Mouse (Mus musculus): Measurements from ENCODE around the gene Pyroxd2. TPM values are rescaled to one million over a fixed set of nuclear protein-coding genes. Genes with fewer than 3 reads are reported as not detected.
A peak's percentile ranks its signal among the peaks of the same experiment; 100 is the strongest.

The Pyroxd2 gene
- polyA plus RNA-seq, 1 experiment from 2014 or later = 3.1 TPM

- H3K9me3 ChIP-seq (ENCODE audit: control insufficient read depth, low read depth, low read length) = no peaks in the 10 kb centered on the region
- H3K4me2 ChIP-seq (replicated peaks; ENCODE audit: low read depth, low read length) = no peak overlapping the region
- H3K36me3 ChIP-seq (ENCODE audit: control insufficient read depth, insufficient read depth, low read length) = no peaks in the 10 kb centered on the region
- whole genome bisulfite sequencing = 64% methylated on average over 15 of the region's 15 CpGs
- H3K27me3 ChIP-seq (ENCODE audit: control insufficient read depth, insufficient read depth, low read length) = no peaks in the 10 kb centered on the region
- ATAC-seq (ENCODE audit: insufficient number of reproducible peaks, insufficient read depth, low FRiP score, low read depth) = no peak
- no peak overlapping the region for H3K27ac ChIP-seq (ENCODE audit: low read length)
- H3K4me1 ChIP-seq (ENCODE audit: control insufficient read depth, insufficient read depth, low read length) = peaks cover 16% of the 10 kb centered on the region
- no peak overlapping the region for H3K9ac ChIP-seq (replicated peaks; ENCODE audit: low read depth, low read length)
- H3K4me3 ChIP-seq (ENCODE audit: low read depth, low read length) = no peak overlapping the region
These were observed 2.7 kb upstream of the Pyroxd2 start for GRCm38 (mm10) chr19:42755148-42755870.

GRCm38 (mm10) chr19:42753141-42753917 lies 754 bp upstream of the Pyroxd2 start:
- Histone ChIP-seq H3K4me3 (ENCODE audit: low read depth, low read length) (peak overlapping the region; percentile 22; the same call in 1 of the 2 replicates), H3K27ac (ENCODE audit: low read length) (peak overlapping the region; percentile 92), H3K36me3 (ENCODE audit: control insufficient read depth, insufficient read depth, low read length) (no peaks in the 10 kb centered on the region), H3K4me2 (replicated peaks; ENCODE audit: low read depth, low read length) (peak overlapping the region; percentile 72), H3K4me1 (ENCODE audit: control insufficient read depth, insufficient read depth, low read length) (peaks cover 16% of the 10 kb centered on the region), H3K9me3 (ENCODE audit: control insufficient read depth, low read depth, low read length) (no peaks in the 10 kb centered on the region), H3K9ac (replicated peaks; ENCODE audit: low read depth, low read length) (0 out of 2 replicates have a peak overlapping the region, but pooled peaks have one; percentile 6), H3K27me3 (ENCODE audit: control insufficient read depth, insufficient read depth, low read length) (no peaks in the 10 kb centered on the region)
- WGBS = 14% methylated on average over 11 of the region's 11 CpGs
- peak; percentile 15; the same call in 1 of the 2 replicates for ATAC-seq (ENCODE audit: insufficient number of reproducible peaks, insufficient read depth, low FRiP score, low read depth)

GRCm38 (mm10) chr19:42750196-42750595 lies 2.4 kb downstream of the Pyroxd2 start:
- no peak overlapping the region for H3K4me3 ChIP-seq (ENCODE audit: low read depth, low read length)
- peaks cover 19% of the 10 kb centered on the region for H3K4me1 ChIP-seq (ENCODE audit: control insufficient read depth, insufficient read depth, low read length)
- ATAC-seq (ENCODE audit: insufficient number of reproducible peaks, insufficient read depth, low FRiP score, low read depth) = no peak
- H3K27ac ChIP-seq (ENCODE audit: low read length) = no peak overlapping the region
- no peak overlapping the region for H3K4me2 ChIP-seq (replicated peaks; ENCODE audit: low read depth, low read length)
- no peaks in the 10 kb centered on the region for H3K27me3 ChIP-seq (ENCODE audit: control insufficient read depth, insufficient read depth, low read length)
- WGBS = 51% methylated on average over 11 of the region's 11 CpGs
- no peak overlapping the region for H3K9ac ChIP-seq (replicated peaks; ENCODE audit: low read depth, low read length)
- H3K36me3 ChIP-seq (ENCODE audit: control insufficient read depth, insufficient read depth, low read length) = no peaks in the 10 kb centered on the region
- H3K9me3 ChIP-seq (ENCODE audit: control insufficient read depth, low read depth, low read length) = no peaks in the 10 kb centered on the region

GRCm38 (mm10) chr19:42746702-42747101 lies 5.9 kb downstream of the Pyroxd2 start:
- Histone ChIP-seq H3K36me3 (ENCODE audit: control insufficient read depth, insufficient read depth, low read length) (no peaks in the 10 kb centered on the region), H3K4me1 (ENCODE audit: control insufficient read depth, insufficient read depth, low read length) (peaks cover 5% of the 10 kb centered on the region; the same call in 1 of the 2 replicates), H3K4me3 (ENCODE audit: low read depth, low read length) (no peak overlapping the region), H3K27ac (ENCODE audit: low read length) (no peak overlapping the region), H3K9ac (replicated peaks; ENCODE audit: low read depth, low read length) (no peak overlapping the region), H3K4me2 (replicated peaks; ENCODE audit: low read depth, low read length) (no peak overlapping the region), H3K9me3 (ENCODE audit: control insufficient read depth, low read depth, low read length) (no peaks in the 10 kb centered on the region), H3K27me3 (ENCODE audit: control insufficient read depth, insufficient read depth, low read length) (no peaks in the 10 kb centered on the region)
- no peak for ATAC-seq (ENCODE audit: insufficient number of reproducible peaks, insufficient read depth, low FRiP score, low read depth)
- WGBS = 92% methylated on average over 8 of the region's 8 CpGs

- H3K4me3 ChIP-seq (ENCODE audit: low read depth, low read length) = no peak overlapping the region
- no peaks in the 10 kb centered on the region for H3K36me3 ChIP-seq (ENCODE audit: control insufficient read depth, insufficient read depth, low read length)
- H3K4me1 ChIP-seq (ENCODE audit: control insufficient read depth, insufficient read depth, low read length) = peaks cover 3% of the 10 kb centered on the region; the same call in 1 of the 2 replicates
- H3K4me2 ChIP-seq (replicated peaks; ENCODE audit: low read depth, low read length) = no peak overlapping the region
- no peaks in the 10 kb centered on the region for H3K27me3 ChIP-seq (ENCODE audit: control insufficient read depth, insufficient read depth, low read length)
- 66% methylated on average over 4 of the region's 4 CpGs for WGBS
- no peaks in the 10 kb centered on the region for H3K9me3 ChIP-seq (ENCODE audit: control insufficient read depth, low read depth, low read length)
- H3K9ac ChIP-seq (replicated peaks; ENCODE audit: low read depth, low read length) = no peak overlapping the region
- ATAC-seq (ENCODE audit: insufficient number of reproducible peaks, insufficient read depth, low FRiP score, low read depth) = no peak
- H3K27ac ChIP-seq (ENCODE audit: low read length) = no peak overlapping the region
These were observed 6.7 kb downstream of the Pyroxd2 start for GRCm38 (mm10) chr19:42745869-42746224.

- ATAC-seq (ENCODE audit: insufficient number of reproducible peaks, insufficient read depth, low FRiP score, low read depth) = no peak
- Histone ChIP-seq H3K4me3 (ENCODE audit: low read depth, low read length) (no peak overlapping the region), H3K27ac (ENCODE audit: low read length) (no peak overlapping the region), H3K4me2 (replicated peaks; ENCODE audit: low read depth, low read length) (no peak overlapping the region), H3K9ac (replicated peaks; ENCODE audit: low read depth, low read length) (no peak overlapping the region), H3K27me3 (ENCODE audit: control insufficient read depth, insufficient read depth, low read length) (no peaks in the 10 kb centered on the region), H3K36me3 (ENCODE audit: control insufficient read depth, insufficient read depth, low read length) (no peaks in the 10 kb centered on the region), H3K9me3 (ENCODE audit: control insufficient read depth, low read depth, low read length) (no peaks in the 10 kb centered on the region), H3K4me1 (ENCODE audit: control insufficient read depth, insufficient read depth, low read length) (peaks cover 3% of the 10 kb centered on the region; the same call in 1 of the 2 replicates)
- 48% methylated on average over 9 of the region's 9 CpGs for WGBS
These were observed 7.3 kb downstream of the Pyroxd2 start for GRCm38 (mm10) chr19:42745084-42745868.

- ATAC-seq (ENCODE audit: insufficient number of reproducible peaks, insufficient read depth, low FRiP score, low read depth) = peak; percentile 42; the same call in 1 of the 2 replicates
- WGBS = 15% methylated on average over 4 of the region's 4 CpGs
- Histone ChIP-seq H3K4me2 (replicated peaks; ENCODE audit: low read depth, low read length) (no peak overlapping the region), H3K36me3 (ENCODE audit: control insufficient read depth, insufficient read depth, low read length) (no peaks in the 10 kb centered on the region), H3K27me3 (ENCODE audit: control insufficient read depth, insufficient read depth, low read length) (no peaks in the 10 kb centered on the region), H3K9me3 (ENCODE audit: control insufficient read depth, low read depth, low read length) (no peaks in the 10 kb centered on the region), H3K27ac (ENCODE audit: low read length) (no peak overlapping the region), H3K9ac (replicated peaks; ENCODE audit: low read depth, low read length) (no peak overlapping the region), H3K4me3 (ENCODE audit: low read depth, low read length) (no peak overlapping the region), H3K4me1 (ENCODE audit: control insufficient read depth, insufficient read depth, low read length) (peaks cover 3% of the 10 kb centered on the region; the same call in 1 of the 2 replicates)
These were observed 8.4 kb downstream of the Pyroxd2 start for GRCm38 (mm10) chr19:42744162-42744586.

- no peak overlapping the region for H3K4me3 ChIP-seq (ENCODE audit: low read depth, low read length)
- no peaks in the 10 kb centered on the region for H3K36me3 ChIP-seq (ENCODE audit: control insufficient read depth, insufficient read depth, low read length)
- ATAC-seq (ENCODE audit: insufficient number of reproducible peaks, insufficient read depth, low FRiP score, low read depth) = no peak
- no peaks in the 10 kb centered on the region for H3K27me3 ChIP-seq (ENCODE audit: control insufficient read depth, insufficient read depth, low read length)
- H3K4me2 ChIP-seq (replicated peaks; ENCODE audit: low read depth, low read length) = no peak overlapping the region
- no peaks in the 10 kb centered on the region for H3K9me3 ChIP-seq (ENCODE audit: control insufficient read depth, low read depth, low read length)
- 82% methylated on average over 16 of the region's 16 CpGs for WGBS
- no peak overlapping the region for H3K9ac ChIP-seq (replicated peaks; ENCODE audit: low read depth, low read length)
- H3K4me1 ChIP-seq (ENCODE audit: control insufficient read depth, insufficient read depth, low read length) = peaks cover 3% of the 10 kb centered on the region; the same call in 1 of the 2 replicates
- no peak overlapping the region for H3K27ac ChIP-seq (ENCODE audit: low read length)
These were observed 9.3 kb downstream of the Pyroxd2 start for GRCm38 (mm10) chr19:42743261-42743660.
